Mouse (Mus musculus): ENCODE measurements at regions not wholly inside any gene's neighbourhood (a gene's known extent, or its start where the extent isn't known, plus 50 kb on each side); places are given as distances from the start of the nearest gene placed in this dataset.

DNA sequence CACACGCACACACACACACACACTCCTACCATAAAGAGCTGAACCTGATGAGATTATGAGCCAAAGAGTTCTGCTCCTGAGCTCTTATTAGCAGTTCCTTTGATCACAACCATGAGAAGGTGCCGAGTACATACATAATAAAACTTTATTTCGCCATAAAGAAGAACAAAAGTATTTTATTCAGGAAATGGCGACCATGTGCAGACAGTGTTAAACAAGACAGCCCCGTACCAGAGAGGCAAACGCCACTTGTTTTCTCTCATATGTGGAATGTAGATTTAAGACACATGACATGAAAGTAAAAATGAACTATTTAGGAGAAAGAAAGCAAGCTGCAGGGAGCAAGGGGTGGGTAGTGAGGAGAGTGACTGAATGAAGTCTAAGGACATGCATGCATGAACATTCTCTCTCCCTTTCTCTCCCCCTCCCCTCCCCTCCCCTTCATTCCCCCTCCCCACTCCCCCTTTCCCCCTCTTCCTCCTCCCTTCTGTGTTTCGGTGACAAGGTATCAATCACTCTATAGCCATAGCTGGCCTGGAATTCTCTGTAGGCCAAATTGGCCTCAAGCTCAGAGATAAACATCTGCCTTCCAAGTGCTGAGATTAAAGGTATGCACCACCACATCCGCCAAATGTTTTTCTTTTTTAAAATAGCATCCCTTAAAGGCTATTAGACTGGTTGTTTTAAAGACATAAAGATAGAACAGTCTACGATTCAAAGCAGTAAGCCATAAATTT is 266.0 kb upstream of the Map3k7 start:
- no peak for DNase-seq (ENCODE audit: low spot score in 2 of 2)

DNA sequence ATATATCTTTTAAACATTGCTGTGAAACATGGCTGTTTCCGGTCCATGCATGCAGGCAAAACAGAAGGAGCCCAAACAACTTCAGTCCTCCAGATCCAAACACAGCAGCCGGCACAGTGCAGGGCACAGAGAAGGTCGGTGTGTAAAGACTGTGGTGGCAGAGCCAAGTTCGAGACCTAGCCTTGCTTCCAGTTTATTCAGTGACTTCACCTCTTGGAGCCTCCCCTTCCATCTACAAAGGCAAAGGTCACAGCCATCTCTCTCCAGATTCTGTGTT is 265.5 kb upstream of the Map3k7 start:
- DNase-seq (ENCODE audit: low spot score in 2 of 2): no peak

DNA sequence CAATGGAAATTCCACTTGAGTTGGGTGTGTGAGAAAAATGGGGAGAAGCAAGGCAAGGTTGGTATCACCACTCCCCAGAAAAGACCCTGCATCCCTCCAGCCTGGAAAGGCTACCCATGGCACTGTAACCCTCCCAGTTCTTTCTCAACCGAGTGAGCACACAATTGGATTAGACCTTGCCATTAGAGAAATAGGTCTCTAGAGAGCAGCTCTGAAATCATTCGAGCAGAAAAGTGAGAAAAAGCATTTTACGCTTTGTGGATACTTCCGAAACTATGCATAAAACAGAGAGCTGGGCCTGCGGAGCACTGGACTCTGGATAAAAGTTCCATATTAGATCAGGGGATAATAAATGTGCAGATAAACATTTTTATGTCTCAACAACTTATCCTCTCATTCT is 264.6 kb upstream of the Map3k7 start:
- DNase-seq (ENCODE audit: low spot score in 2 of 2): no peak

DNA sequence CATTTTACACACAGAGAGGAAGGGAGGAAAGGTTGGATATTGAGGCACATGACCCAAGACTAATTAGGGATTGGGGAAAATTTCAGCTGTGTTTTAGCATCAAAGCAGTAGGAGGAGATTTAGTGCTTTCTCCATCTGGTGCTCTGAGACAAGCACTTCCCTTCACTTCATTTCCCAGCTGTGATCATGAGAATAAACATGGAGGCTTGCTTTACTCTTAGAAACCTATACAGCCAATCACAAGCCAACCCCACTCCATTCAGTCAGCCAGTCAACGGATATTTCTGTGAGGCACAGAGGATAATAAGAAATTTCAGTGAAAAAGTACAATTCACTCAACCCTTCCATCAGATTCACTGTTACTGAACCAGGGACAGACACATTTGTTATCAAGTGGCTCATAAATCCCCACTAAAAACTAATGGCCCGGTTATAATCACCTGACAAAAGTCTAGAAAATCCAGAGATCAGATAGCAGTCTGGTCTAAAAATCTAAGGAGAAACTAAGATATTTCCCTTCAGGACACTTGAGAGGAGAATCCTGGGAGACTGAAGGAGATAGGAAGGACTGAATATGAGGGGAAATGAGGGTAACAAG is 249.7 kb upstream of the Map3k7 start:
- no peak for DNase-seq (ENCODE audit: low spot score in 2 of 2)

DNA sequence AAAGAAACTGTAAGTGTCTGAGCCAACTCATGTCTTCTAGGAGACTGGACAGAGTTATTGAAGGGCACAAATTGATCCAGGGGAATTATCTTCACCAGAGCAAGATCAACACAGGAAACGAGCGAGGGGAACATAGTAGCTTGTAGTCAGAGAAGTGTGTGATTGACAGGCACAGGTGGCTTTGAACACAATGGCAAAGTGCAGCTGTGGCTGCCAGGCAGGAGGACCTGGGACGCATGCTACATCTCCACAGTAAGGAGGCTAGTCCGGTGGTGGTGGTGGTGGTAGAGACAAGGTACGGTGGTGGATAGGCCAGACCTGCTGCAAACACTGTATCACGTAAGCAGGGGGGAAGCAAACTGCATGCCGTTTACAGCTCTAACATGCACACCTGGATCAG is 240.4 kb upstream of the Map3k7 start:
- DNase-seq (ENCODE audit: low spot score in 2 of 2): no peak

DNA sequence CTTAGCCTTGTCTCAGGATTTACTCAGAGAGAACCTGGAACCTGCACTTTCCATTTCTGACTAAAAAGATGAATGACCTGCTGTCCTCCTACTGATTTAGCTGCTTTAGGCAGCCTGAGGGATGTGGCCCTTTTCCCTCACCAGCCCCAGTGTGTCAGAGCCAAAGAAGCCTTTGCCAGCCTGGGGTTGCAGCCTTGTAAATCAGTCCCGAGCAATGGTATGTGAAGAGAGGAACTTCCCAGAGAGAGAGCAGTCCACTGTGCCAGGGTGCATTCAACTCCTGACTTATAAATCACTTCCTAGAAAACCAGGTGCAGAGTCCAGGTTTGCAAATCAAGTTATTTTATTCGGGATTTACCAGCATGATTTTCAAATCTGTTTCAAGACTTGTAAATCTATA is 239.5 kb upstream of the Map3k7 start:
- no peak for DNase-seq (ENCODE audit: low spot score in 2 of 2)

DNA sequence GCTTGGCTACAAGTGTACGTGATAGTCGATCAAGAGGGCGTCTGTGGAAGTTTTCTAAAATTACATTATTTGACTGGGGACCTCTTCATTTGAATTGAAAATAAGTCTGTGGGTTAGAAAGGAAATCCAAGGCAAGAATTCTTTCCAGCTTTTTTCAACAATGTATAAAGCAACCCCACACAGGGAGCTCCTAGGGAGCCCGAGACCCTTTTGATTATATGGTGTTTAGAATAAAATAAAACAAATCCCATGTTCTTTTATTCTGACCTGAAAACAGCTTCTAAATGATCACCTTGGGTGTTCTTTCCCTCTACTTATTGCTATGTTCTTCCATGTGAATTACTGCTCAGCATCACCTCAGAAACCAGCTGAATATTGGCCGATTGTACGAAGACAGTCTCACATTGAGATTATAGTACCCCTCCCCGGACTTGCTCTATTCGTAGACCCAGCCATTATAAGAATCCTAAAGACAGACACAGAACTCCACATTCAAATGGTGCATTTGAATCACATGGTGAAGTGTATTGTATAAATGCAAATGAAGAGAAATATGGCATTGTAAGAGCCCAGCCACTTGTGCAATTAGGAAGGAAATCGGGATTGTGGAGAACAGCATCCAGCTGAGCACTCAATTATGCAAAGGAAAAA is 236.3 kb upstream of the Map3k7 start:
- no peak for DNase-seq (ENCODE audit: low spot score in 2 of 2)

DNA sequence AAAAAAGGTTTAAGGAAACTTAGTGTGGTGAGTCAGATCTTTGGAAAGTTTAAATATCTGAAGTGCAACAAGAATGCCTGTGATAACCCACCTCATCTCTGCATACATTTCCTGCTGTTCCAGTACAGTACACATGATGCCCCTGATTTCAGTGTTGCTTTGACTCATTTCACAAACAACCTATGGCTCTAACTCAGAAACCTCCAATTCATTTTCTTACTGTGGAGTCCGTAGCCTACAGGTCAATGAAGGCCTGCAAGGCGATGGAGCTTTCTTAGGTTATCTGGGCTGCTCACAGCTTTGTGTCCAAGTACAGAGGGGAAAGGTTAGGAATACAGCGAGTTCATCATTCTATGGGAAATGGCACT is 235.8 kb upstream of the Map3k7 start:
- no peak for DNase-seq (ENCODE audit: low spot score in 2 of 2)

DNA sequence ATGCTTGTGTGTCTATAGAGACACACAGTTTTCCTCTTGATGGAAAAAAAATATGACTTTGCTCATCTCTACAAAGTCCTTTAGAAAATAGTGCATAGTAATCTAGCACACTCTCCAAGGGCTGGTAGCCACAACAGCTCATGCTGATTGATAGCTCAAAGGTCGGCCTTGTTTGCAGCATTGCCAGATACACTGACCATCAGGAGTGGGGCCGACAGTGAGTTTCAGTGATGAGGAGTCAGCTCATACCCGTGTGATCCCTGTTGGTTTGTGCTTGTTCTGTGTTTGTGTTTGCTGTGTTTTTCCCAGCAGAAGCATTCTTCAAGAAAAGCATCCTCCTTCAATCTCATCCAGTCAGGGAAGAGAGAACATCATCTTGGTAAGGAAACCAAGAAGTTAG is 220.1 kb upstream of the Map3k7 start:
- no peak for DNase-seq (ENCODE audit: low spot score in 2 of 2)

DNA sequence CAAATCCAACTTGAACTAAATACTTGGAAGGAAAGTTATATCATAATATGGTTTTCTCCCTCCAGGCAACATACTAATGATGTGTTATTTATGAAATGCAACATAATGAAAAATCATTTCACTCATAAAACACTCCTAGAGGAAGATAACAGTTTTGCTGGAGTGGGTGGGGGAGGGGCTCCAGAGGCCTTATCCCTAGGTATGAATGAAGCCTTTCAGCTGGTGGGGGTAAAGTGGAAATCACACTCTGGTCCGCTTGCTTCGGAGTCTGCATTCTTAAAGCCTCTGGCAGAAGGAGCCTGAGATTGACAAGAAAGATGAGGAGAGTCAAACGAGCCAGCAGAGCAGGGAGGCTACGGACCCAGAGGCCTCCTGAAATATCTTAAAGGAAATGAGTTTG is 219.5 kb upstream of the Map3k7 start:
- DNase-seq (ENCODE audit: low spot score in 2 of 2): no peak

DNA sequence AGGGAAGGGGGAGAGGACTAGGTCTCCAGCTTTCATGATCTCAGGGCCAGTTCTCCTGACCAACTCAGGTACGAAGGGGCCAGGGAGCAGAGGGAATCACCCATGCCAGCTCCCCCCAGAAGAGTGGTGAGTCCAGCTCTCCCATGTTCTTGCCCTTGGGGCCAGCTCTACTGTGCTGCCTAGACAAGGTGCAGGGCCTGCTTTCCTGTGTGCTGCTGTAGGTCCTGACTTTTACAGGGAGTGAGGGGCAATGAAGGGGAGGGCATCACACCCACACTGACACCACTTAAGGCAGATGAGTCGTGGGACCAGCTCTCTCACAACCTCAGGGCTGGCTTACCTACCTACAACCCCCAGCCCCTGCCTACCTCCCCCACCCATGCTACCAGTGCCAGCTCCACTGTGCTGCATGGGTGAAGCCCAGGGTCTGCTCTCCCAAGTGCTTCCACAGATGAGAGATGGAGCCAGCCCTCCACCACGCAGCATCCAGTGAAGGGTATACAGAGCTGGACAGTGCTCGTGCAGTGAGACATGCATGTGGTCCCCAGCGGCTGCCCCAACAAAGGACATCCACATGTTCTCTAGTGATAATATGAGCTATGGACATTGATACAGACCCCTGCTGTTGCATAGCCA is 210.1 kb upstream of the Map3k7 start:
- no peak for DNase-seq (ENCODE audit: low spot score in 2 of 2)

DNA sequence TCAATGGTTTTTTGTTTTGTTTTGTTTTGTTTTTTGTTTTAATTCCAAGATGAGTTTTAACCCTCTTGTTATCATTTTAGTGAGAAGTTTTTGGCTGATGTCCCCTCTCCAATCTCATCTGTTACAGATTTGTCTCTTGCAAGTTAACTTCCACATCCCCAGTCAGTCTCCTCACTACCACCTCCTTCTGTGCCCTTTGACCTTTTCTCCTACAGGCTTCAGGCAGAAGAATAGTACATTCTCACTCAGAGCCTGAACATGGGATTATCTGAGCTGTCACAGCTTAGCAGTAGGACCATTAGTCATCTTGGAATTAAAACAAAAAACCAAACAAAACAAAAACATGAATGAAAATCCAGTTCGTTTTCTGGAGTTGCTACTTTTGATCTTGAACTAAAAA is 206.8 kb upstream of the Map3k7 start:
- no peak for DNase-seq (ENCODE audit: low spot score in 2 of 2)

DNA sequence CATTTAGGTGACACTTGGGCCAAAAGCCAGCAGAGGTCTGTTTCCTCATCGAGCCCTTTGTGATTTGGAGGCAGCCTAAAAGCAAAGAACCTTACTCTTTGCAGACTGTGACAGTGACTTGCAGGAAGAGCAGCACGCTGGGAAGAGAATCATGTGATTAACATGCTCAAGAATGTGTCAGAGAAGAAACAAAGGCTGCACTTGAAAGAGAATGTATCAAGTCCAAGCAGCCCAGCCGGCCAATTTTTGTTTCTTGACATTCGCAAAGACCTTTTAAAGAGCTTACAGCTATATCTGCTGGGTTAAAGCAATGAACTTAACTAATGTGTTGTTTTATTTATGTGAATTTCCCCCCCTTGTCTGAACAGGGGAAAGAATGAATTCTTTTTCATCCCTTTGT is 203.8 kb upstream of the Map3k7 start:
- no peak for DNase-seq (ENCODE audit: low spot score in 2 of 2)

DNA sequence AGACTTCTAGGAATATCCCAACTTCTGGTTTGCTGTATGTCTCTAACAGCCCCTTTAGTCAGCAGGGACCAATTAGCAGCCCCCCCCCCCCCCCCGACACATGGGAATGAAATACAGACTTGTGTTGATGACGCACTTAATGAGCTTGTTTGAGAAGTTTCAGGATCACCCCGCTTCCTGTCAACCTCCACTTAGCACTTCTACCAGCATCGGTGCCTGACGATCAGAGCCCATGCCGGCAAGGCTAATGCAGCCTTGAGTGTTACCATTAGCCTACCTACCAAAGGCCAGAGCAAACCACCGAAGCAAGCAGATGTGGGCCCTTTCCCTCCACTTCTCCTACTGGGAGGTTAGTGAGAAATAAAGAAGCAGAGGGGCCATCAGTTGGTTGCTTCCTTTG is 201.7 kb upstream of the Map3k7 start:
- no peak for DNase-seq (ENCODE audit: low spot score in 2 of 2)

DNA sequence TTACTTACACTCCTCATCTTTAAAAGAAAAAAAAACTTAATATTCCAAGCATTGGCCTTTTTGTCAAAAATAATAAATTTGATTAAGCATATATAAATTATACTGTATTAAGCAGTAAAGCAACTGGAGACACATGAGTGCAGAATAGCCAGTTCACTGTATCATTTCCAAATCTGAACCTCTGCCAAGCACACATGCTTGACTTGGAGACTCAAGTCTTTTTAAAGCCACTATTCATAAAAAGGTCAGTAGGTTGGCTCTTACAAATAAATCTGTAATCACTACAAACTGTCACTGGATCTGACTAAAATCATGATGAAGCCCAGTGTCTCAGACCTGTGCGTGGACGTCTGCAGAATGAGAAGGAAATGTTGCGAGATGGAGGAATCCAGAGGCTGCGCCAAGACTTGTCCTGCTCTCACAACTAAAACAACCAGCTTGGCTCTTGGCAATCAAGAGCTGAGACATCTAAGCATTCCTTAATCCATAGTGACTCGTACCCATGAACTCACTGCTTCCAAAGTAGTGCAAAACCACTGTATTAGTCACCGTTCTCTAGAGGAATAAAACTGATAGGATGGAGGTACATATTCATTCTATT is 195.8 kb upstream of the Map3k7 start:
- DNase-seq (ENCODE audit: low spot score in 2 of 2): no peak

DNA sequence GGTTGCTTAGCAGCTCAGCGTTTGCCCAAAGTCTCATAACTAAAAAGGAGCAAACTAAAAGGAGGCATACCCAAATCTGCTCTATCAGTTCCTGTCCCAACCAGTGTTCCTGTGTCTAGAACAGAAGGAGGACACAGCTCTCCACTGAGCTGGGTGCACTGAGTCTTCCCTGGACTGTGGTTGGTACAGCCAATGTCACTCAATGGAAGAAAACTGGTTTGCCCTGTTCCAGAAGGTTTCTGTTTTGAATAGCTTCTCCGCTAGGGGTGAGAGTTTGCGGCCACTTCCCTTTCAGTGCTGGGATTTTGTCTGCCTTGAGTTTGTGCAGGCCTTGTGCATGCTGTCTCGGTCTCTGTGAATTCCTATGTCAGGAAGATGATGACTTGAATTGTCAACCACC is 194.6 kb upstream of the Map3k7 start:
- no peak for DNase-seq (ENCODE audit: low spot score in 2 of 2)

DNA sequence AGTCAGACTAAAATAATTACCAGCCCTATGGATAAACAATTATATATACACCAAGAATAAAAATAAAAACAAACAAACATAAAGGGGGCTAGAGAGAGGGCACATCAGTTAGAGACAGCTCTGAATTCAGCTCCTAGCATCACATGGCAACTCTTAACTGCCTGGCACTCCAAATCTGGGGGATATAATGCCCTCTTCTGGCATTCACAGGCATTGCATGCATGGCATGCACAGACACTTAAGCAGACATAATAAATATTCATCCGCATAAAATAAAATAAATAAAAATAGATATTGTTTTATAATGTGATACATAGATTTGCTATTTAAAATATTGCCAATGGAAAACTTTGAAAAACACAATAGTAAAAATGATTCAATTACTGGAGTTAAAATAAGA is 177.6 kb upstream of the Map3k7 start:
- no peak for DNase-seq (ENCODE audit: low spot score in 2 of 2)

DNA sequence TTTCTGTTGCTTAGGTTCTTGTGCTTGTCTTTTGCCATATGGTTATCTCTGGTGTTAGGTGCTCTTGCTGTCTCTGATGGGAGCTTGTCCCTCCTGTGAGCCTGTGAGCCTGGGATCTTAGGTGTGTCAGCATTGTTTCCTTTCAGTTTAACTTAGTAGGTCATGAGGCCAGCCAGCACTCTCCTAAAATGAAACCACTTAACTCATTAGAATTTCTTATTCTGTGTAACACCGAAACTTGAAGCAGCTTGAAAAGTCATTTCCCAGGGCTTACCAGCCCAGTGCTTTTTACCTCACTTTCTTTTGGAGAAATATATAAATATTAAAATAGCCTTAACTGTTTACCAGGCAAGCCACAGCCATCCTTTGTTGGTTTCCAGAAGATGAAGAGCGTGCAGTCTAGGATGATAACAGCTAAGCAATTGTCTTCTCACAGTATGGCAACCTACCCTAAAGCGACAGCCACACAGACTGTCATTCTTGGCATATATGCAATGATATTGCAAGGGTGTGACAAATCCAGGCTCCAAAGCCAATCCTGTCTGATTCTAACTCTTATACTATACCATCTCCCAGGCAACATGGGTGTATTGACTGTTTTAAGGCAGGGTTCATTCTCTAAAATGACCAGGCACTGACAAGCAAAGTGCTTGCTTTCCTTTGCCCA is 146.2 kb upstream of the Map3k7 start:
- no peak for DNase-seq (ENCODE audit: low spot score in 2 of 2)

DNA sequence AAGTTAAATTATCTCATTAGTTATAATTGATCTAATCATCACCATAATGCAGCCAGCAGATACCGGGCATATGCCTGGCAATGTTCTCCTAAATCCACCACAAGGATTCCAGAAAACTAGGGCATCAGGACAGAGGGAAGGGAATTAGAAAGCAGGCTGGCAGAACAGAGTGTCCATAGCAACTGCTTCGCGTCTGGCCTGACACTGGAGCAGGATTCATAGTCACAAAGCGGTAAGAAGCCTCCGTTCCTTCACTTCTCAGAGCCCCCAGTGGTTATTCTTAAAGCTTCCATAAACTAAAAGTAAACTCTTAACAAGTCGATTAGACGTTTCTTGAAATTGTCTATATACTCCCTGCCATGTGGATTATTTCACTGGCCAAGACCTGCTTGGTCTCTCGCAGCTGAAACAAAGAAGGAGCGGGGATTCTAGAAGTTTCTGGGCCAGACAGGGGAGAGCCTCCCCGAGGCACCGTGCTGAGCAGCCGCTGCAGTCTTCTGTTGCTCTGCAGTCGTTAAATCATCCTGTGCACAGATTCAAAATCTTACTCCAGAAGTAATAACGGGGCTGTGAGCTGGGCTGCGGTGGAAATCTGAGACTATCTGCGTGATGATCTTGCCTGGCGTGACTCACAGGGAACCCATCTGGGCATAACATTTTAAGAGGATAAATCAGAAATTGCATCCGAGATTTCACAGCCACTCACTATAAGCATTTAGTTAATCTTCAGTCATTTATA is 144.2 kb upstream of the Map3k7 start:
- DNase-seq (ENCODE audit: low spot score in 2 of 2): no peak

DNA sequence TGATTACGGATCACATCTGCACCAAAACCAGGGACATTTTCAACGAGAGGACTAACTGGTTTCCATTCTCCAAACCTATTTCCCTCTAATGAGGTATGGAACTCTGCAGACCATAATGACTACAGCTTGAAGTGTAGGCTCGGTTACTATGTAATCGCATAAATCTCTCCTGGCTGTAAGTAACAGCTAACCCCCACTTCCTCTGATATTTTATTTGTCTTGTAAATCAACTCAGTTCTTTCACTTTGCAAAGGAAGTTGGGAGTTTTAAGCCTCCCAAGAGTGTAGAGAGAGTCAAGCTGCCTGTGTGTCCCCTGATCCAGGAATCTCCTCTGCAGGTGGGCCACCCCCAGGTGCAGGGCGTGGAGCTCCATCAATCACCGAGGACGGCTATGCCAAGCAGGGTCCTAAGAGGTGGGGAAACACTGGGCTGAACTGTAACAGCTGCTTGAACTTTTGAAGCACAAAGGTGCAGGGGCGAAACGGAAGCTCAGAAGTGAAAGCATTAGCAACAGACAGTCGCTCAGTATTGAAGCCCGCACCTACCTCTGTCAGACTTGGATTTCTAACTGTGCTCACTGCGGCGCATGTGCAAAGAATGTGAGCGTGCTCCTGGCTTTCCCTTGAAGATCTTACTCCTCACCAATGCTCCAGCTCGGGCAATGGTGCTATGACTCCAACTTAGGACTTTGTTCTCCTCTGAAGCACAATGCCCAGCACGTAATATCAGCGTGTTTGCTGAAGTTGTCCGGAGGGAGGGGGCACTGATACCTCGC is 140.1 kb upstream of the Map3k7 start:
- no peak for DNase-seq (ENCODE audit: low spot score in 2 of 2)

All from frontal cortex, postnatal 14 days (tissue).